Mouse (Mus musculus) embryonic fibroblast, embryonic 13.5 days (primary cell): ENCODE measurements around the gene Oxld1. TPM values are rescaled to one million over a fixed set of nuclear protein-coding genes. Genes with fewer than 3 reads are reported as not detected.
A peak's percentile ranks its signal among the peaks of the same experiment; 100 is the strongest.

ENCODE experiments used
- H3K27ac ChIP-seq: 2 replicates; pipeline ENCODE4 v1.5.1; 2012; ENCODE audit warnings: low read length, control low read depth, inconsistent platforms; ENCODE audit not compliant: insufficient read depth
- H3K4me1 ChIP-seq: 2 replicates; pipeline ENCODE4 v1.6.1; 2011; ENCODE audit warnings: low read length; ENCODE audit not compliant: control insufficient read depth, insufficient read depth
- H3K4me3 ChIP-seq: 2 replicates; pipeline ENCODE4 v1.5.1; 2011; ENCODE audit warnings: mild to moderate bottlenecking, control low read depth, low read length; ENCODE audit not compliant: insufficient read depth
- CTCF ChIP-seq: IDR thresholded peaks from 2 replicates; pipeline ENCODE4 v1.5.1; 2011; ENCODE audit warnings: mild to moderate bottlenecking, control low read depth, low read length, moderate library complexity, borderline replicate concordance; ENCODE audit not compliant: insufficient read depth
- POLR2A ChIP-seq: IDR thresholded peaks from 2 replicates; pipeline ENCODE4 v1.6.1; 2011; ENCODE audit warnings: low read depth, mild to moderate bottlenecking, control low read depth, low read length, moderate library complexity
- polyA plus RNA-seq: library from polyadenylated mRNA; stranded (reverse); fragments of >200 nt; gene quantifications from 2 replicates; pipeline ENCODE4 v1.2.4, GENCODE M21; 2011; ENCODE audit warnings: low read depth; ENCODE audit not compliant: missing spikeins, insufficient read length

The Oxld1 gene
- polyA plus RNA-seq, 1 experiment, result 5.6 TPM

- no peaks in the 10 kb centered on the region; the same call in 1 of the 2 replicates for H3K4me1 ChIP-seq
- H3K27ac ChIP-seq, result peak within 1 kb of the TSS; percentile 18; the same call in 1 of the 2 replicates
- peak; percentile 80 for TF ChIP-seq POLR2A
- TF ChIP-seq CTCF, result no peak
- H3K4me3 ChIP-seq, result peak within 1 kb of the TSS; percentile 81
These were observed 26.6 kb upstream of the Oxld1 start, which contains the start of gene Mrpl12 for GRCm38 (mm10) chr11:120484265-120484981. Gene Mrpl12 (plus strand): TSS chr11:120484613.

DNA sequence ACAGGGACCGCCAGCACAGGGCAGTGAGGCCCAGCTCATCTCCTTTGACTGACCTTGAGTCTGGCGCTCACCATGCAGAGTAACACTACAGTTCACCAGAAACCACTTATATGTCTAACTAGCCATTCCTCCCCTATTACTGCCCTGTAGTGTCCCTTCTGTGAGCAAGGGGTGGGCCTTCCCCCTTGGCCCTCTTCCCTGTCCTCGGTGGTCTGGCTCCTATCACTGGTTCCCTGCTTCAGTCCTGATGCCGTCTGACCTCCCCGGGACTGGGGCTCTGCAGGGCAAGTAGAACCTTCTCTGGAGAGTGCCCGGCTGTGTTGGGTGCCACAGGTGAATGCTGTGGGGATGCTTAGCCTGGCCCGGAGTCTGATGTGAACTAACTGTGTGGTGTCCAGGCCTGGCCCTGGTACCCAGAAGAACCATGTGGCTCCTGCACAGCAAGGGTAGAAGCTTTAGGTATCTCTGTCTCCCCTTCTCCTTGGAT lies 25.6 kb upstream of the Oxld1 start:
- TF ChIP-seq POLR2A (no peak), CTCF (no peak)
- H3K27ac ChIP-seq, result no peak overlapping the region
- H3K4me3 ChIP-seq, result no peak overlapping the region
- no peaks in the 10 kb centered on the region; the same call in 1 of the 2 replicates for H3K4me1 ChIP-seq

- Histone ChIP-seq H3K4me3 (no peak overlapping the region), H3K27ac (no peak overlapping the region), H3K4me1 (no peaks in the 10 kb centered on the region)
- TF ChIP-seq POLR2A (no peak), CTCF (no peak)
These were observed 14.2 kb upstream of the Oxld1 start for GRCm38 (mm10) chr11:120472052-120472451.

DNA sequence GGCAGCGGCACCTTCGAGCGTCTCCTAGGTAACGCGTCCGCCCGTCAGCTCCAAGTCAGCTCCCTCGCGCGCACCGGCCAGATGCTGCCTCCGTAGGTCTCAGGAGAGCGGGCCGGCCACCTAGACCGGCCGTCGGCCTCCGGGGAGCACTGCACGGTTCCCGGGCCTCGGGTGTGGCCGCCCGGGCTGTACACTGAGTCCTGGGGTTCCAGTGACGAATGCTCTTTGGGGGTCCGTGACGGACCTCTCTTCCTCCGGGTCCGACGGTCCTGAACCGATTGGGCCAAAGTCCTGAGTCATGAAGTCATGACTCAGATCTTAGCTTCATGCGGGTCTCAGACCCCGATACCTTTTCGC lies 9.8 kb upstream of the Oxld1 start:
- Histone ChIP-seq H3K4me1 (peaks cover 5% of the 10 kb centered on the region; the same call in 1 of the 2 replicates), H3K4me3 (peak overlapping the region; percentile 88), H3K27ac (no peak overlapping the region)
- TF ChIP-seq POLR2A (no peak), CTCF (no peak)

GRCm38 (mm10) chr11:120467051-120467735 lies 9.3 kb upstream of the Oxld1 start, which contains the start of gene Arl16:
Gene Arl16 (minus strand): TSS chr11:120467607.
- Histone ChIP-seq H3K27ac (no peak within 1 kb of the TSS), H3K4me3 (peak within 1 kb of the TSS; percentile 88), H3K4me1 (peaks cover 5% of the 10 kb centered on the region; the same call in 1 of the 2 replicates)
- TF ChIP-seq CTCF (no peak), POLR2A (peak; percentile 73)

GRCm38 (mm10) chr11:120465521-120465920 lies 7.7 kb upstream of the Oxld1 start:
- Histone ChIP-seq H3K4me1 (peaks cover 5% of the 10 kb centered on the region; the same call in 1 of the 2 replicates), H3K4me3 (0 out of 2 replicates have a peak overlapping the region, but pooled peaks have one; percentile 7), H3K27ac (no peak overlapping the region)
- TF ChIP-seq POLR2A, result no peak
- TF ChIP-seq CTCF, result no peak

DNA sequence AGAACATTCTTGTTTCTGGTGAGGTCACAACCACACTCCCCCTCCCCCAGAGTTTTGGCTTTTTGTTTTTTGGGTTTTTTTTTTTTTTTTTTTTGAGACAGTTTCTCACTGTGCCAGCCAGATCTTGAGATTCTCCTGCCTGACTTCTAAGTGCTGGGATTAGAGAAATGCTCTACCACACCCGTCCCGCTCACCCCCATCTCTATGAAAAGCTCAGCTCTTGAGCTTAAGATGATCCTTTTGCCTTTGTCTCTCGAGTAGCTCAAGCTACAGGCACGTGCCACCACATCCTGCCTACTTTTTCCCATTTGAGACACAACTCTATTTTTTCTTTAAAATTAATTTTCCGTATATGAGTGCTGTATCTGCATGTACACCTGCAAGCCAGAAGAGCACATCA lies 6.5 kb upstream of the Oxld1 start:
- Histone ChIP-seq H3K4me1 (peaks cover 5% of the 10 kb centered on the region; the same call in 1 of the 2 replicates), H3K4me3 (no peak overlapping the region), H3K27ac (no peak overlapping the region)
- no peak for TF ChIP-seq POLR2A
- no peak for TF ChIP-seq CTCF

DNA sequence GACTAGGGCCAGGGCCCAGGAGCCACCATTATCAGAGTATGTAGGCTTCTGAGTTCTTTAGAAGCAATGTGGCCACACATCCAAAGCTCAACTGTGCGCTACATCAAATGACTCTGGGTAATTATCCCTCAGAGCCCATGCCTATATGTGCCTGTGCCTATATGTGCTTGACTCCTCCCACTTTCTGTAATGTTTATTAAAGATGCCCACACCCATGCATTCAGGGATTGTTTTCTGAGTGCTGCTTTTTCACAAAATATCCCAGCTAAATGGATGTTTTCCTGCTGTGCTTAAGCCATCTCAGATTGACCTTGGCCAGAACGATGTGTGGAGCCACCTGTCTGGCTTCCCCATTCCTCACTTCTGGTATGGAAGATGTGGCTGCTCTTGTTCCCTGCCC lies 5.7 kb upstream of the Oxld1 start:
- Histone ChIP-seq H3K4me3 (no peak overlapping the region), H3K27ac (no peak overlapping the region), H3K4me1 (peaks cover 5% of the 10 kb centered on the region; the same call in 1 of the 2 replicates)
- no peak for TF ChIP-seq POLR2A
- no peak for TF ChIP-seq CTCF

DNA sequence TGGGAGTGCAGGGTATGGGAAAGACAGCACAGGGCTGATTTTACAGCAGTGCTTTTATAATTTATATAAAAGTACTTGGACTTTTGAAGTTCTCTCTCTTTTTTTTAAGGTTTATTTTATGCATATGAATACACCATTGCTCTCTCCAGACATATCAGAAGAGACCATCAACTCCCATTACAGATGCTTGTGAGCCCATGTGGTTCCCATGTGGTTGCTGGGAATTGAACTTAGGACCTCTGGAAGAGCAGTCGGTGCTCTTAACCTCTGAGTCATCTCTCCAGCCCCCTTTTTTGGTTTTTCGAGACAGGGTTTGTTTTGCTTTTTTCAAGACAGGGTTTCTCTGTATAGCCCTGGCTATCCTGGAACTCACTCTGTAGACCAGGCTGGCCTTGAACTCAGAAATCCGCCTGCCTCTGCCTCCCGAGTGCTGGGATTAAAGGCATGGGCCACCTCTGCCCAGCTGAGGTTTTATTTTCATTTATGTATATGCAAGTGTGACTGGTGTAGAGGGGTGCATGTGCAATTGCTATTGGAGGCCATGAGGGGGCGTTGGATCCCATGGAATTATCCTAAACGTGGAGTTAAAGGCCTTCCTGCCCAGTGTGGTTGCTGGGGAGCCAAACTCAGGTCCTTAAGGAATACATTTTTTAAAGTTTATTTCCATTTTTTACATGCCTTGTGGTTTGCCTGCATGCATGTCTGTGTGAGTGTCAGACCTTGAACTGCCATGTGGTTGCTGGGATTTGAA lies 1.2 kb upstream of the Oxld1 start:
- H3K4me1 ChIP-seq, result no peaks in the 10 kb centered on the region
- H3K4me3 ChIP-seq, result peak overlapping the region; percentile 83
- TF ChIP-seq POLR2A (no peak), CTCF (no peak)
- no peak overlapping the region for H3K27ac ChIP-seq
